ENCODE assay signal across 26 mouse cellular contexts in genomic region chr2:26398978-26399377, GRCm38 (mm10). TPM values are rescaled to one million over a fixed set of nuclear protein-coding genes. Genes with fewer than 3 reads are reported as not detected.
DNase-seq lines count a peak whose midpoint lies in the region; ATAC-seq and TF ChIP-seq lines count a peak whose summit lies in the region.
"Had no signal": no experiment of that assay in that cellular context is flagged by ENCODE, and none has a peak within 500 bp of the region (broad histone marks: within the 10 kb centered on the region; RNA-seq: fewer than 3 reads in every experiment).

No protein-coding gene starts in this region.

- no peak for TF ChIP-seq POLR2A in heart, adult 2 months (IDR thresholded peaks at IDR 0.05; ENCODE audit: insufficient read depth, low read depth, low read length)
- TF ChIP-seq POLR2A in kidney, adult 2 months (IDR thresholded peaks at IDR 0.05; ENCODE audit: low read depth, low read length), result no peak
- no peak for TF ChIP-seq POLR2A in liver, adult 2 months (IDR thresholded peaks at IDR 0.05; ENCODE audit: extremely low read depth, insufficient read depth, low read length)

- no peaks in the 10 kb centered on the region for H3K9me3 ChIP-seq in kidney, embryonic 16.5 days (ENCODE audit: low read length)
- H3K9me3 ChIP-seq in liver, embryonic 12.5 days (replicated peaks), result no peaks in the 10 kb centered on the region
- H3K9me3 ChIP-seq: embryonic facial prominence, embryonic 13.5 days; heart, embryonic 15.5 days; hindbrain, embryonic 10.5 days; limb, embryonic 10.5 days; limb, embryonic 15.5 days; megakaryocyte, embryonic 14.5 days; midbrain, embryonic 12.5 days; stomach, embryonic 15.5 days had no signal

- no peaks in the 10 kb centered on the region for H3K27me3 ChIP-seq in heart, adult 2 months (ENCODE audit: control insufficient read depth, insufficient read depth, low read length)
- no peaks in the 10 kb centered on the region for H3K27me3 ChIP-seq in kidney, adult 2 months (replicated peaks; ENCODE audit: control insufficient read depth, insufficient read depth, low read length)
- no peaks in the 10 kb centered on the region for H3K27me3 ChIP-seq in kidney, embryonic 16.5 days (ENCODE audit: insufficient read depth, low read length)
- H3K27me3 ChIP-seq in liver, adult 2 months (ENCODE audit: control insufficient read depth, insufficient read depth, low read length), result no peaks in the 10 kb centered on the region
- no peaks in the 10 kb centered on the region for H3K27me3 ChIP-seq in liver, embryonic 12.5 days (replicated peaks)
- H3K27me3 ChIP-seq: embryonic facial prominence, embryonic 13.5 days; heart, embryonic 15.5 days; limb, embryonic 15.5 days; megakaryocyte, embryonic 14.5 days; midbrain, embryonic 12.5 days; stomach, embryonic 15.5 days had no signal

- peak overlapping the region; percentile 48 for H3K27ac ChIP-seq in heart, adult 2 months
- H3K27ac ChIP-seq in kidney, adult 2 months (ENCODE audit: insufficient read depth, low read depth, low read length), result no peak overlapping the region
- no peak overlapping the region for H3K27ac ChIP-seq in kidney, embryonic 16.5 days (ENCODE audit: low read length)
- H3K27ac ChIP-seq in liver, adult 2 months (replicated peaks; ENCODE audit: insufficient read depth, low read depth, low read length), result peak overlapping the region; percentile 49
- no peak overlapping the region for H3K27ac ChIP-seq in liver, embryonic 12.5 days
- H3K27ac ChIP-seq: embryonic facial prominence, embryonic 13.5 days; heart, embryonic 15.5 days; hindbrain, embryonic 10.5 days; kidney, postnatal 0 days; limb, embryonic 10.5 days; limb, embryonic 15.5 days; midbrain, embryonic 12.5 days; stomach, embryonic 15.5 days had no signal

- ATAC-seq in kidney, embryonic 16.5 days (ENCODE audit: low FRiP score, low TSS enrichment), result no peak
- no peak for ATAC-seq in liver, embryonic 12.5 days
- ATAC-seq: CD4-positive, CD25-positive, alpha-beta regulatory T cell, adult 4 months; hindbrain, embryonic 16.5 days had no signal

- no peaks in the 10 kb centered on the region; the same call in 1 of the 2 replicates for H3K79me2 ChIP-seq in heart, adult 2 months (replicated peaks; ENCODE audit: control insufficient read depth, insufficient read depth, low read length)
- H3K79me2 ChIP-seq in liver, adult 2 months (ENCODE audit: control insufficient read depth, insufficient read depth, low read length), result no peaks in the 10 kb centered on the region

- peak in 1 of 2 experiments; percentile 41 for DNase-seq in heart, adult 2 months
- no peak for DNase-seq in heart, postnatal 25 days (ENCODE audit: low spot score)
- peak; percentile 61 for DNase-seq in kidney, adult 2 months
- peak; percentile 76 for DNase-seq in liver, adult 2 months (ENCODE audit: extremely low read depth, low read depth, low spot score)
- peak; percentile 66 for DNase-seq in fat pad, adult 2 months (ENCODE audit: extremely low read depth, low read depth, low spot score)
- DNase-seq in ovary, postnatal 36 days (ENCODE audit: low spot score), result no peak
- DNase-seq: adrenal gland, postnatal 14 days; cerebellum, adult 11 months; cerebellum, adult 9-10 months; cerebellum, postnatal 36 days; embryo, embryonic 11 days; lung, postnatal 4 days; right cerebral cortex, postnatal 25 days had no signal

- H3K36me3 ChIP-seq in heart, adult 2 months (ENCODE audit: control insufficient read depth, insufficient read depth, low read length), result no peaks in the 10 kb centered on the region
- peaks cover 2% of the 10 kb centered on the region; the same call in 1 of the 2 replicates for H3K36me3 ChIP-seq in kidney, adult 2 months (ENCODE audit: control insufficient read depth, insufficient read depth, low read length)
- H3K36me3 ChIP-seq in kidney, embryonic 16.5 days (ENCODE audit: insufficient read depth, low read length), result peaks cover 76% of the 10 kb centered on the region
- H3K36me3 ChIP-seq in liver, adult 2 months (ENCODE audit: control insufficient read depth, insufficient read depth, low read length), result peaks cover 30% of the 10 kb centered on the region
- peaks cover 95% of the 10 kb centered on the region for H3K36me3 ChIP-seq in liver, embryonic 12.5 days

- no peak overlapping the region for H3K4me2 ChIP-seq in kidney, embryonic 16.5 days (replicated peaks; ENCODE audit: low read depth, low read length)
- no peak overlapping the region for H3K4me2 ChIP-seq in liver, embryonic 12.5 days
- H3K4me2 ChIP-seq: embryonic facial prominence, embryonic 13.5 days; heart, embryonic 15.5 days; limb, embryonic 15.5 days; midbrain, embryonic 12.5 days; stomach, embryonic 15.5 days had no signal

- peaks cover 5% of the 10 kb centered on the region for H3K4me1 ChIP-seq in heart, adult 2 months (ENCODE audit: control insufficient read depth, insufficient read depth, low read length)
- H3K4me1 ChIP-seq in kidney, adult 2 months (ENCODE audit: control insufficient read depth, insufficient read depth, low read length), result peaks cover 11% of the 10 kb centered on the region; the same call in 1 of the 2 replicates
- no peaks in the 10 kb centered on the region for H3K4me1 ChIP-seq in kidney, embryonic 16.5 days (ENCODE audit: insufficient read depth, low read length)
- H3K4me1 ChIP-seq in liver, adult 2 months (ENCODE audit: control insufficient read depth, insufficient read depth, low read length), result peaks cover 14% of the 10 kb centered on the region
- peaks cover 24% of the 10 kb centered on the region for H3K4me1 ChIP-seq in liver, embryonic 12.5 days
- H3K4me1 ChIP-seq: embryonic facial prominence, embryonic 13.5 days; heart, embryonic 15.5 days; limb, embryonic 10.5 days; limb, embryonic 15.5 days; midbrain, embryonic 12.5 days; stomach, embryonic 15.5 days had no signal

- no peak for TF ChIP-seq CTCF in heart, adult 2 months (IDR thresholded peaks at IDR 0.05)
- no peak for TF ChIP-seq CTCF in kidney, adult 2 months (conservative IDR thresholded peaks at IDR 0.05; ENCODE audit: insufficient read depth, insufficient read length, low read depth, low read length)
- TF ChIP-seq CTCF in liver, adult 2 months (IDR thresholded peaks at IDR 0.05; ENCODE audit: low read depth, low read length), result 0 out of 2 replicates have a peak, but pooled peaks have one; percentile 5

- no peak overlapping the region for H3K4me3 ChIP-seq in heart, adult 2 months
- no peak overlapping the region for H3K4me3 ChIP-seq in kidney, adult 2 months (ENCODE audit: insufficient read depth, low read depth, low read length)
- H3K4me3 ChIP-seq in kidney, embryonic 16.5 days (ENCODE audit: low read length), result no peak overlapping the region
- H3K4me3 ChIP-seq in liver, adult 2 months (ENCODE audit: insufficient read depth, low read depth, low read length), result no peak overlapping the region
- no peak overlapping the region for H3K4me3 ChIP-seq in liver, embryonic 12.5 days
- H3K4me3 ChIP-seq: embryonic facial prominence, embryonic 13.5 days; heart, embryonic 15.5 days; hindbrain, embryonic 10.5 days; limb, embryonic 10.5 days; limb, embryonic 15.5 days; megakaryocyte, embryonic 14.5 days; midbrain, embryonic 12.5 days; stomach, embryonic 15.5 days had no signal

- intact Hi-C loops in heart, adult 2 months (cut with DNase I), result no loop called here
- intact Hi-C loops in heart, postnatal 25 days (cut with DNase I), result no loop called here

- H3K9ac ChIP-seq in heart, adult 2 months (ENCODE audit: low read depth, low read length), result no peak overlapping the region
- no peak overlapping the region for H3K9ac ChIP-seq in kidney, embryonic 16.5 days (replicated peaks; ENCODE audit: low read length)
- no peak overlapping the region for H3K9ac ChIP-seq in liver, adult 2 months (ENCODE audit: low read depth, low read length)
- no peak overlapping the region for H3K9ac ChIP-seq in liver, embryonic 12.5 days
- H3K9ac ChIP-seq: embryonic facial prominence, embryonic 13.5 days; heart, embryonic 15.5 days; midbrain, embryonic 12.5 days; stomach, embryonic 15.5 days had no signal

- 0 out of 2 replicates have a peak, but pooled peaks have one; percentile 34 for TF ChIP-seq EP300 in heart, adult 2 months (IDR thresholded peaks at IDR 0.05; ENCODE audit: insufficient read depth, low read depth, low read length)

- WGBS in heart, adult 2 months, result 74% methylated on average over 8 of the region's 8 CpGs
- 55% methylated on average over 8 of the region's 8 CpGs for WGBS in kidney, adult 2 months
- 81% methylated on average over 8 of the region's 8 CpGs for WGBS in kidney, embryonic 16.5 days
- WGBS in liver, adult 2 months, result 29% methylated on average over 8 of the region's 8 CpGs
- 82% methylated on average over 8 of the region's 8 CpGs for WGBS in liver, embryonic 12.5 days (ENCODE audit: insufficient replicate concordance)

RNA-seq across cellular contexts. Expression of gene Pmpca, which starts 9.8 kb away (rescaled TPM):
- 100 to 1,000 TPM; 139 to 160 TPM for total RNA-seq in heart, adult 2 months (2021)
- polyA plus RNA-seq in heart, adult 2 months (2012; rRNA removed), result 69.1 and 123 TPM in 2 replicates
- total RNA-seq in heart, postnatal 25 days (2021), result 100 to 1,000 TPM; 129 to 130 TPM
- 50.6 and 54.0 TPM in 2 replicates for polyA plus RNA-seq in kidney, adult 2 months (2012; rRNA removed)
- polyA plus RNA-seq in kidney, embryonic 16.5 days (2015; fragmentation: Nextera tagmentation; extraction: Ambion mirVana), result 122 TPM in 2 replicates
- total RNA-seq in liver, adult 2 months (2014; rRNA removed), result 38.2 and 40.8 TPM in 2 replicates
- 35.7 and 52.0 TPM in 2 replicates for polyA plus RNA-seq in liver, adult 2 months (2012; rRNA removed)
- 108 and 110 TPM in 2 replicates for polyA plus RNA-seq in liver, embryonic 12.5 days (2016; fragmentation: Nextera tagmentation; extraction: Ambion mirVana)

RNA-seq across cellular contexts. Expression of gene Entr1, which starts 9.9 kb away (rescaled TPM):
- 10 to 100 TPM; 40.5 to 46.9 TPM for total RNA-seq in heart, adult 2 months (2021)
- polyA plus RNA-seq in heart, adult 2 months (2012; rRNA removed), result 59.7 and 85.6 TPM in 2 replicates
- total RNA-seq in heart, postnatal 25 days (2021), result 10 to 100 TPM; 49.1 to 50.1 TPM
- polyA plus RNA-seq in kidney, adult 2 months (2012; rRNA removed), result 102 and 110 TPM in 2 replicates
- polyA plus RNA-seq in kidney, embryonic 16.5 days (2015; fragmentation: Nextera tagmentation; extraction: Ambion mirVana), result 125 and 127 TPM in 2 replicates
- total RNA-seq in liver, adult 2 months (2014; rRNA removed), result 31.5 and 32.8 TPM in 2 replicates
- polyA plus RNA-seq in liver, adult 2 months (2012; rRNA removed), result 41.0 and 45.0 TPM in 2 replicates
- polyA plus RNA-seq in liver, embryonic 12.5 days (2016; fragmentation: Nextera tagmentation; extraction: Ambion mirVana), result 74.9 and 76.2 TPM in 2 replicates

RNA-seq across cellular contexts. Expression of gene Inpp5e, which starts 10.0 kb away (rescaled TPM):
- 10 to 100 TPM; 15.8 to 16.3 TPM for total RNA-seq in heart, adult 2 months (2021)
- polyA plus RNA-seq in heart, adult 2 months (2012; rRNA removed), result 22.1 and 23.6 TPM in 2 replicates
- total RNA-seq in heart, postnatal 25 days (2021), result 10 to 100 TPM; 15.2 to 16.9 TPM
- 28.2 and 37.5 TPM in 2 replicates for polyA plus RNA-seq in kidney, adult 2 months (2012; rRNA removed)
- 24.9 and 26.6 TPM in 2 replicates for polyA plus RNA-seq in kidney, embryonic 16.5 days (2015; fragmentation: Nextera tagmentation; extraction: Ambion mirVana)
- 2.4 and 4.4 TPM in 2 replicates for total RNA-seq in liver, adult 2 months (2014; rRNA removed)
- 7.1 and 8.7 TPM in 2 replicates for polyA plus RNA-seq in liver, adult 2 months (2012; rRNA removed)
- 10.1 and 12.3 TPM in 2 replicates for polyA plus RNA-seq in liver, embryonic 12.5 days (2016; fragmentation: Nextera tagmentation; extraction: Ambion mirVana)

RNA-seq across cellular contexts. Expression of gene Snapc4, which starts 18.5 kb away (rescaled TPM):
- 1 to 10 TPM; 7.2 to 9.5 TPM for total RNA-seq in heart, adult 2 months (2021)
- polyA plus RNA-seq in heart, adult 2 months (2012; rRNA removed), result 20.4 and 24.3 TPM in 2 replicates
- total RNA-seq in heart, postnatal 25 days (2021), result 10 to 100 TPM in 1 of 2 experiments, 1 to 10 TPM in 1; 8.9 to 11.2 TPM
- polyA plus RNA-seq in kidney, adult 2 months (2012; rRNA removed), result 21.9 and 25.2 TPM in 2 replicates
- polyA plus RNA-seq in kidney, embryonic 16.5 days (2015; fragmentation: Nextera tagmentation; extraction: Ambion mirVana), result 31.7 and 35.3 TPM in 2 replicates
- total RNA-seq in liver, adult 2 months (2014; rRNA removed), result 6.4 and 7.5 TPM in 2 replicates
- polyA plus RNA-seq in liver, adult 2 months (2012; rRNA removed), result 9.1 and 14.3 TPM in 2 replicates
- polyA plus RNA-seq in liver, embryonic 12.5 days (2016; fragmentation: Nextera tagmentation; extraction: Ambion mirVana), result 20.6 and 24.7 TPM in 2 replicates

RNA-seq across cellular contexts. Expression of gene Card9, which starts 38.3 kb away (rescaled TPM):
- 1 to 10 TPM; 1.0 to 1.2 TPM for total RNA-seq in heart, adult 2 months (2021)
- polyA plus RNA-seq in heart, adult 2 months (2012; rRNA removed), result 2.3 and 4.1 TPM in 2 replicates
- total RNA-seq in heart, postnatal 25 days (2021), result 1 to 10 TPM; 1.8 to 1.9 TPM
- polyA plus RNA-seq in kidney, adult 2 months (2012; rRNA removed), result 2.1 and 2.5 TPM in 2 replicates
- polyA plus RNA-seq in kidney, embryonic 16.5 days (2015; fragmentation: Nextera tagmentation; extraction: Ambion mirVana), result 0.92 and 1.4 TPM in 2 replicates
- 0.81 and 0.92 TPM in 2 replicates for total RNA-seq in liver, adult 2 months (2014; rRNA removed)
- 0.40 and 0.84 TPM in 2 replicates for polyA plus RNA-seq in liver, adult 2 months (2012; rRNA removed)
- polyA plus RNA-seq in liver, embryonic 12.5 days (2016; fragmentation: Nextera tagmentation; extraction: Ambion mirVana), result 1.2 and 1.3 TPM in 2 replicates

Comparison
In these comparisons a context has a peak if more than half of its experiments do, and no peak if none do; other contexts are left out.
1. H3K27ac ChIP-seq: peak in heart, adult 2 months (single experiment) and liver, adult 2 months (single experiment); none in kidney, adult 2 months (single experiment), kidney, embryonic 16.5 days (single experiment) and liver, embryonic 12.5 days (single experiment).
2. DNase-seq: peak in kidney, adult 2 months (single experiment), liver, adult 2 months (single experiment) and fat pad, adult 2 months (single experiment); none in heart, postnatal 25 days (single experiment) and ovary, postnatal 36 days (single experiment).